Mouse (Mus musculus) heart, adult 9 months (tissue): ENCODE measurements at regions not wholly inside any gene's neighbourhood (a gene's known extent, or its start where the extent isn't known, plus 50 kb on each side); places are given as distances from the start of the nearest gene placed in this dataset.

ENCODE experiments used
- DNase-seq, 2 experiments: peaks; one replicate each; pipeline ENCODE4 v3.0.0; 2022; ENCODE audit warnings: low spot score in 2 of 2

- DNase-seq: no peak
These were observed 63.3 kb downstream of the Tmem18 start for GRCm38 (mm10) chr12:30647511-30647910.

- DNase-seq: no peak
These were observed 67.3 kb downstream of the Tmem18 start for GRCm38 (mm10) chr12:30651506-30651905.

GRCm38 (mm10) chr12:30654347-30655075, 70.3 kb downstream of the Tmem18 start:
- DNase-seq: no peak

GRCm38 (mm10) chr12:30655076-30655421, 70.8 kb downstream of the Tmem18 start:
- no peak for DNase-seq

DNA sequence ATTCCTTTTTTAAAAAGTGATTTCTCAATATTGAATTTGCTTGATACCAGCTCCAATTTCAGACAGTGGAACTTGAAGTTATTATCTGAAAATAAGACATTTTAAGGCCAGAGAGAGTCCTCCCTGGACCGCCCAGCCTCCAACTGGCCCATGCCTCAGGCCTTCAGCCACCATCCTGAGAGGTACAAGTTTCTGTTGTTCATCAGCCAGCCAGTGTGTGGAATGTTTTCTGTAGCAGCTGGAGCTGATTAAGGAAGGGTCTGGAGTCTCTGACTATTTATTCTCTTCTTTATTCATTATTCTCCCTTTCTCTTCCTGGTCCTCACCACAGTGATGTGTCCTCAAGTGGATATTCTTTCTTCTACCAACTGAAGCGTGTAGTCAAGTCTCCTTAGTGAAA, 94.6 kb downstream of the Tmem18 start:
- DNase-seq: no peak

- no peak for DNase-seq
These were observed 105.8 kb downstream of the Tmem18 start for GRCm38 (mm10) chr12:30690038-30690437.

- no peak for DNase-seq
These were observed 109.3 kb downstream of the Tmem18 start for GRCm38 (mm10) chr12:30693540-30693939.

DNA sequence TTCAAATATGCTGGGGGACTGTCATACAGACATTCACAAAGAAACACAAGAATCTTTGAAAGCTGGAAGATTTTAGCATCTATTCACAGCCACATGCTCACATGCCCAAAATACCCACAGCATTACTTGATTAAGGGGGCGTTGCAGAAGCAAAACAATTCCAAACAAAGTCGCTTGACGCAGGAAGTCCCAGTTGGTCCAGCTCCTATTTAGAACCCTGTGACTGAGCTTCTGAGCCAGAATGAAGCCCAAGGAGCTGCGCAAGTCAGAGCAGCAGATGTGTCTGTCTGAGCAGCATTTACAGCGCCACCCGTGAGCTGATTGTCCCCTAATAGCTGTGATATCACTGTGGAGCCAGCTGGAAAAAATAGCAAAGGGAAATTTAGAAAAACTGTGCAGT, 114.0 kb downstream of the Tmem18 start:
- no peak for DNase-seq

- no peak for DNase-seq
These were observed 119.5 kb downstream of the Tmem18 start for GRCm38 (mm10) chr12:30703691-30704090.

GRCm38 (mm10) chr12:30707271-30707670, 123.0 kb downstream of the Tmem18 start:
- no peak for DNase-seq

- DNase-seq: no peak
These were observed 124.5 kb downstream of the Tmem18 start for GRCm38 (mm10) chr12:30708635-30709181.

DNA sequence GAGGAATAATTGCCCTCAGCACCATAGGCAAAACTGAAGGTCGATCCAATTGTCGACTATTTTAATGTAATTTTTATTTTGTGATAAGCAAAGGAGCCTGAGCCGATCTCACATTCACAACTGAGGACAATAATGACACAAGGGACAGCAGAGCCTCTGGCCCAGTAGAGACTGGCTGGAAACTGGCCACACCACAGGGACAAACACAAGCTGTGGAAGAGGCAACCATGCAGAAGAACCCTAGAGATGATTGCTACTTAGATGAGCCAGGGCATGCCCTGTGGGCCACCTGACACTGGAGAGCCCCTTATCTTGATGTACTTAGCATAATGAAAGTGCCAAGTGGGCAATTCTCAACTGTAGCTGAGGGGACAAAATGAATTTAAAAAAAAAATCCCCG, 126.3 kb downstream of the Tmem18 start:
- no peak for DNase-seq

- DNase-seq: no peak
These were observed 142.5 kb downstream of the Tmem18 start for GRCm38 (mm10) chr12:30726747-30727146.

DNA sequence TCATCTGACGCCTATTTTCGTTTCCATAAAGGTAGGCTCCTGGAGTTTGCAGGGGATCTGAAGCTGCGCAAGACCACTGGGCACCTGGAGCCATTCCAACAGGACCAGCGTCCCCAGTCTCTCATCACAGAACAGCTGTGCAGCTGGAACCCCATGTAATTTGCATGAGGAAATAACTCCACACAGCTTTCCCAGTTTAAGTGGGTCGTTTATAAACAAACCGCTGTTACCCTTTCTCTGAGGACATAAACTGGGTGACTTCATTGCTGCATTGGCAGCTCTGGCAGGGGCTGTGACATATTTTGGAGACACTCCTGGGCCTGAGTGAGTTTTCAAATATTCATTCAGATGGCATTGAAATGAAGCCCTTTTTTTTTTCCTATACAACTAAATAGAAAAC, 145.2 kb downstream of the Tmem18 start:
- DNase-seq: no peak

DNA sequence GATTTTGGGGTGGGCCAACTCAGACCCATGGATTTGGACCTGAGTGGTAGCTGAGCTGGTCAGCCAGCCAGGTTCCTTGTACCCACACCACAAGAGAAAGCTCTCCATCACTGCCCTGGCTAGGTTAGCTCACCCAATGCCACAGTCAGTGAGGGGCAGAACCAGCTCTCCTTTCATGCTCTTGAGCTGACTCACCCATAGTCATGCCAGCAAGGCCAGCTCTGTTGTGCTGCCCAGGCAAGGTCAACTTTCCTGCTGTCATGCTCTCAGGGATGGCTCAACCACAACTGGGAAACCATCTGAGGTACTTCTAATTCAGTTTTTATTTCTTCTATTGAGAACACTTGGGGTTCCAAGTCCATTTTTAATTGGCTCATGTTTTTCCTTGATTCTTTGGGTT, 116.5 kb upstream of the Alkal2 start:
- no peak for DNase-seq

- no peak for DNase-seq
These were observed 90.8 kb upstream of the Alkal2 start for GRCm38 (mm10) chr12:30793371-30793770.

- DNase-seq: peak in 1 of 2 experiments; percentile 18
These were observed 68.0 kb upstream of the Alkal2 start for GRCm38 (mm10) chr12:30816096-30816495.

DNA sequence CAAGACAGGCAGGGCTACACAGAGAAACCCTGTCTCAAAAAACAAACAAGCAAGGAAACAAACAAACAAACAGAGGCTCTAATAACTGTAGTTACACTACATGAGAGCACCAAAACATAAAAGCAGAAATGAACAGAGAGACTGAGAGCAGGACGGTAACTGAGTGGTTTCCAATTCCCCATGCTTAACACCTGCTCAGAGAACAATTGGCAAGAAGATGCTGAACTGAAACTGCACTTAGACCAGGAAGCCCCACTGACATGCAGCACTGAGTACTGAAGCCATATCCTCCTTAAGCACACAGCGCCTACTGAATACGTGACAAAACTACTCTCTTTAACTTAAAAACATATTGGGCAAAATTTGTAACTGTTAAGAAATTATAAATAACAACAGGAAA, 52.7 kb upstream of the Alkal2 start:
- no peak for DNase-seq
